Mouse (Mus musculus) cerebellum, postnatal 14 days (tissue): ENCODE results near the gene Rnpepl1.
A peak's percentile ranks its signal among the peaks of the same experiment; 100 is the strongest.

Experiments
- DNase-seq, 2 experiments: peaks; one replicate each; pipeline ENCODE4 v3.0.0; 2021; ENCODE audit warnings: mixed read lengths in 2 of 2

The Rnpepl1 gene

GRCm38 (mm10) chr1:92910239-92910885, at the start of gene Rnpepl1:
TSS of gene Rnpepl1 (plus strand) at chr1:92910783.
- DNase-seq = peak; percentile 84 to 87

GRCm38 (mm10) chr1:92861503-92861902, 49.1 kb upstream of the Rnpepl1 start:
- no peak for DNase-seq

GRCm38 (mm10) chr1:92863268-92863667, 47.3 kb upstream of the Rnpepl1 start:
- no peak for DNase-seq

- peak in 1 of 2 experiments; percentile 36 for DNase-seq
These were observed 44.4 kb upstream of the Rnpepl1 start for GRCm38 (mm10) chr1:92866170-92866569.

- DNase-seq = no peak
These were observed 40.6 kb upstream of the Rnpepl1 start for GRCm38 (mm10) chr1:92869985-92870384.

GRCm38 (mm10) chr1:92872666-92873065, 37.9 kb upstream of the Rnpepl1 start:
- DNase-seq = no peak

- no peak for DNase-seq
These were observed 36.6 kb upstream of the Rnpepl1 start for GRCm38 (mm10) chr1:92874011-92874410.

- DNase-seq = no peak
These were observed 35.0 kb upstream of the Rnpepl1 start for GRCm38 (mm10) chr1:92875360-92876111.

- DNase-seq = no peak
These were observed 33.1 kb upstream of the Rnpepl1 start for GRCm38 (mm10) chr1:92877431-92877978.

GRCm38 (mm10) chr1:92878066-92878741, 32.4 kb upstream of the Rnpepl1 start:
- DNase-seq = no peak

GRCm38 (mm10) chr1:92879266-92879665, 31.3 kb upstream of the Rnpepl1 start:
- peak; percentile 88 to 95 for DNase-seq

GRCm38 (mm10) chr1:92880101-92880500, 30.5 kb upstream of the Rnpepl1 start:
- no peak for DNase-seq

GRCm38 (mm10) chr1:92881982-92882381, 28.6 kb upstream of the Rnpepl1 start:
- DNase-seq = peak in 1 of 2 experiments; percentile 53

GRCm38 (mm10) chr1:92888901-92889655, 21.5 kb upstream of the Rnpepl1 start:
- DNase-seq = no peak

- no peak for DNase-seq
These were observed 17.8 kb upstream of the Rnpepl1 start for GRCm38 (mm10) chr1:92892791-92893190.

- no peak for DNase-seq
These were observed 16.7 kb upstream of the Rnpepl1 start for GRCm38 (mm10) chr1:92893896-92894295.

- peak; percentile 92 for DNase-seq
These were observed 15.5 kb upstream of the Rnpepl1 start for GRCm38 (mm10) chr1:92895089-92895488.

GRCm38 (mm10) chr1:92902786-92903185, 7.8 kb upstream of the Rnpepl1 start, which contains the start of gene Ankmy1:
TSS of gene Ankmy1 (minus strand) at chr1:92902906.
- DNase-seq = peak in 1 of 2 experiments; percentile 50

- DNase-seq = no peak
These were observed 7.0 kb upstream of the Rnpepl1 start for GRCm38 (mm10) chr1:92903627-92904026.

GRCm38 (mm10) chr1:92905703-92906310, 4.8 kb upstream of the Rnpepl1 start:
- no peak for DNase-seq

- DNase-seq = peak; percentile 90
These were observed 3.6 kb upstream of the Rnpepl1 start, which contains the start of gene Dusp28 for GRCm38 (mm10) chr1:92906779-92907631. TSS of gene Dusp28 (plus strand) at chr1:92906981.
